Mouse (Mus musculus): ENCODE results near the gene Parp12.

Parp12 gene

GRCm38 (mm10) chr6:39117584-39118455 lies at the start of gene Parp12:
Parp12 (minus strand) TSS chr6:39118349.
- DNase-seq (ENCODE audit: extremely low spot score) = peak; percentile 55

- DNase-seq (ENCODE audit: extremely low spot score) = no peak
Observed at GRCm38 (mm10) chr6:39164891-39165290, 46.7 kb upstream of the Parp12 start.

- DNase-seq (ENCODE audit: extremely low spot score) = no peak
Observed at GRCm38 (mm10) chr6:39161975-39162374, 43.8 kb upstream of the Parp12 start.

- DNase-seq (ENCODE audit: extremely low spot score) = no peak
Observed at GRCm38 (mm10) chr6:39146041-39146440, 27.9 kb upstream of the Parp12 start.

GRCm38 (mm10) chr6:39132556-39132955 lies 14.4 kb upstream of the Parp12 start:
- DNase-seq (ENCODE audit: extremely low spot score) = no peak

- DNase-seq (ENCODE audit: extremely low spot score) = no peak
Observed at GRCm38 (mm10) chr6:39131480-39131879, 13.3 kb upstream of the Parp12 start.

- no peak for DNase-seq (ENCODE audit: extremely low spot score)
Observed at GRCm38 (mm10) chr6:39124719-39125118, 6.6 kb upstream of the Parp12 start.

- DNase-seq (ENCODE audit: extremely low spot score) = no peak
Observed at GRCm38 (mm10) chr6:39120685-39121084, 2.5 kb upstream of the Parp12 start.

GRCm38 (mm10) chr6:39118456-39118881 lies 320 bp upstream of the Parp12 start:
- no peak for DNase-seq (ENCODE audit: extremely low spot score)

GRCm38 (mm10) chr6:39115438-39115837 lies 2.7 kb downstream of the Parp12 start:
- DNase-seq (ENCODE audit: extremely low spot score) = no peak

GRCm38 (mm10) chr6:39113141-39113540 lies 5.0 kb downstream of the Parp12 start:
- no peak for DNase-seq (ENCODE audit: extremely low spot score)

GRCm38 (mm10) chr6:39112701-39113100 lies 5.4 kb downstream of the Parp12 start:
- no peak for DNase-seq (ENCODE audit: extremely low spot score)

GRCm38 (mm10) chr6:39106812-39107211 lies 11.3 kb downstream of the Parp12 start:
- no peak for DNase-seq (ENCODE audit: extremely low spot score)

- DNase-seq (ENCODE audit: extremely low spot score) = no peak
Observed at GRCm38 (mm10) chr6:39104631-39105030, 13.5 kb downstream of the Parp12 start.

- DNase-seq (ENCODE audit: extremely low spot score) = no peak
Observed at GRCm38 (mm10) chr6:39076498-39076897, 41.7 kb downstream of the Parp12 start.

- no peak for DNase-seq (ENCODE audit: extremely low spot score)
Observed at GRCm38 (mm10) chr6:39074186-39074585, 44.0 kb downstream of the Parp12 start.

- DNase-seq (ENCODE audit: extremely low spot score) = no peak
Observed at GRCm38 (mm10) chr6:39072664-39073063, 45.5 kb downstream of the Parp12 start.

GRCm38 (mm10) chr6:39066935-39067578 lies 51.1 kb downstream of the Parp12 start:
- DNase-seq (ENCODE audit: extremely low spot score) = peak; percentile 80

GRCm38 (mm10) chr6:39063541-39063940 lies 54.6 kb downstream of the Parp12 start:
- no peak for DNase-seq (ENCODE audit: extremely low spot score)

GRCm38 (mm10) chr6:39061180-39061579 lies 57.0 kb downstream of the Parp12 start:
- no peak for DNase-seq (ENCODE audit: extremely low spot score)

- DNase-seq (ENCODE audit: extremely low spot score) = no peak
Observed at GRCm38 (mm10) chr6:39059547-39060497, 58.3 kb downstream of the Parp12 start.

- DNase-seq (ENCODE audit: extremely low spot score) = no peak
Observed at GRCm38 (mm10) chr6:39058936-39059335, 59.2 kb downstream of the Parp12 start.
